Mouse (Mus musculus) stomach, embryonic 15.5 days (tissue): ENCODE data around the gene Pacs1. TPM values are rescaled to one million over a fixed set of nuclear protein-coding genes. Genes with fewer than 3 reads are reported as not detected.

Experiments
- ATAC-seq: fragments of 200-750 bp; cut with Nextera tagmentation; 2 replicates; pipeline ENCODE4 v1.8.0; 2017; ENCODE audit warnings: low read depth, moderate number of reproducible peaks, moderate TSS enrichment; ENCODE audit not compliant: insufficient read depth, low FRiP score
- H3K27ac ChIP-seq: fragments of 300-500 bp; sonication (generic); 2 replicates; pipeline ENCODE4 v1.5.1; 2015; ENCODE audit warnings: mild to moderate bottlenecking, inconsistent platforms
- H3K27me3 ChIP-seq: fragments of 300-500 bp; sonication (generic); replicated peaks from 2 replicates; pipeline ENCODE4 v1.6.1; 2015; ENCODE audit warnings: inconsistent platforms
- H3K36me3 ChIP-seq: fragments of 300-500 bp; sonication (generic); 2 replicates; pipeline ENCODE4 v1.6.1; 2015; ENCODE audit warnings: inconsistent platforms
- H3K4me1 ChIP-seq: fragments of 300-500 bp; sonication (generic); 2 replicates; pipeline ENCODE4 v1.6.1; 2015; ENCODE audit warnings: inconsistent platforms
- H3K4me2 ChIP-seq: fragments of 300-500 bp; sonication (generic); 2 replicates; pipeline ENCODE4 v1.6.1; 2015; ENCODE audit warnings: mild to moderate bottlenecking, inconsistent platforms
- H3K4me3 ChIP-seq: fragments of 300-500 bp; sonication (generic); replicated peaks from 2 replicates; pipeline ENCODE4 v1.5.1; 2015; ENCODE audit warnings: inconsistent platforms
- H3K9ac ChIP-seq: fragments of 300-500 bp; sonication (generic); 2 replicates; pipeline ENCODE4 v1.6.1; 2015; ENCODE audit warnings: inconsistent platforms
- H3K9me3 ChIP-seq: fragments of 300-500 bp; sonication (generic); 2 replicates; pipeline ENCODE4 v1.6.1; 2016; ENCODE audit warnings: inconsistent platforms
- WGBS: fragments of 180-500 bp; shearing (Covaris S2); methylation state at CpG from one replicate; pipeline ENCODE4 v1.1.7; 2015; 5-methylcytosine and 5-hydroxymethylcytosine counted together
- polyA plus RNA-seq: library from polyadenylated mRNA; unstranded; fragments of >200 nt; fragmentation: Nextera tagmentation; extraction: Ambion mirVana; gene quantifications from 2 replicates; pipeline ENCODE4 v1.2.1, GENCODE M21; 2015

Gene Pacs1
- 18.0 and 20.6 TPM in 2 replicates for polyA plus RNA-seq

DNA sequence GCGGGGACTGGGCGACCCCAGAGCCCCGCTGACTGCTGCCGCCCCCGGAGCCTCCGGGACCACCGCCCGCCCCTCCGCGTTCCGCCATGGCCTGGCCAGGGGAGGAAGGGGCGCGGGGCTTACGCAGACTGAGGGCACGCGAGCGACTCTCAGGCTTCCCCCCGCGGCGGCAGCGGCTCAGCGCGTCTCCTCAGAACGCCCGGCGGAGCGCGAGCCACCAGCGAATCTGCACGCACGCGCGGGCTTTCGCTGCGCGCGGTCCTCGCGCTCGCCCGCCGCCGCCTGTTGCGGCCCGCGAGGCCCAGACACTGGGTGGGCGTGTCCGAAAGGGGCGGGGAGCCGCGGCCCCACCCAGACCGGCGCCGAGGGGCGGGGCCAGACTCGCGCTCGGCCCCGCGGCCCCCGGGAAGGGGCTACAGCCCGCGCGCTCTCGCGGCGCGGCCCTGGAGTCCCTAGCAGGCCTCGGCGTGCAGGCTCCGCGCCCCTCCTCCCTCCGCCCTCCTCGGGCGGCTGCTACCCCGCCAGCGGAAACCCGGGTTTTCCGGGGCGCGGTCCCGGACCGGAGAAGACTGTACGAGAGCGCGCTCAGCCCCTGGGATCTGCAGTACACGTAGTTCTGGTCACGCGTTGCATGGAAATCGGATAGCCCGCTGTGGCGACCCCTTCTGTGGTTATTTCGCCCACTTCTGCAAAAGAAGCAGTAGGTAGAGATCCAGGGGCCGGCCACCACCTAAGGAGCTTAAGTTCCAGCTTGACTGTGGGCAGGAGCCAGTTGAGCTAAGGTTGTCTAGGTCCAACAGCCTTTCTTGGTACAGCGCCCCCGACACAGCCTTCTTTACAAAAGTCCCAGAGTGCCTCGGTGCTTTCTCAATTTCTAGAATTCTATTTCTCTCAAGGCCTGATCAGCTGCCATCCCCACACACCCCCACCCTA lies at the start of gene Pacs1:
Gene Pacs1, minus strand, starts transcription at position 319 of the 933 bp plus-strand sequence.
- WGBS: under 1% methylated on average over 79 of the region's 97 CpGs
- Histone ChIP-seq H3K4me1 (peaks cover 11% of the 10 kb centered on the region; the same call in 1 of the 2 replicates), H3K36me3 (peaks cover 26% of the 10 kb centered on the region), H3K9ac (peak within 1 kb of the TSS; percentile 88), H3K27me3 (no peaks in the 10 kb centered on the region), H3K4me2 (peak within 1 kb of the TSS; percentile 87), H3K4me3 (peak within 1 kb of the TSS; percentile 92), H3K9me3 (no peaks in the 10 kb centered on the region), H3K27ac (peak within 1 kb of the TSS; percentile 90)
- peak; percentile 91 for ATAC-seq

DNA sequence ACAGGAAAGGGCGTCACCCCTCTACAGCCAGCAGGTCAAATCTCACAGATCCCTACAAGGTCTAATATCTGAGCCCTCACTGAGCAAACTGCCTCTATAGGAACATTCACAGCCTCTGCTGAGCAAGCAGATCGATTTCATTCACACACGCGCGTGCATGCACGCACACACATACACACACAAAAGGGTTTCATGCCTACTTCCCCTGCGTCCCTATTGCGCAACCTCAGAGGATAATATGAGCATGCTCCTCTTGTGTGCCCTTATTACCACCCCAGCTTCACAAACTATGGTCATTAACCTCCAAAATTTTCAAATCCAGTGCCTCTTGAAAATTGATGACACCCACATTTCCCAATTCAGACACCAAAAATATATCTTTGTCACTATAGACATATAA lies 40.3 kb upstream of the Pacs1 start:
- 82% methylated on average over 8 of the region's 8 CpGs for WGBS

GRCm38 (mm10) chr19:5309025-5309424 lies 36.1 kb upstream of the Pacs1 start:
- H3K9me3 ChIP-seq: no peaks in the 10 kb centered on the region
- H3K4me3 ChIP-seq: no peak overlapping the region
- 84% methylated on average over 7 of the region's 7 CpGs for WGBS
- ATAC-seq: no peak
- H3K4me2 ChIP-seq: no peak overlapping the region
- no peaks in the 10 kb centered on the region for H3K4me1 ChIP-seq
- H3K27me3 ChIP-seq: no peaks in the 10 kb centered on the region
- H3K36me3 ChIP-seq: no peaks in the 10 kb centered on the region
- no peak overlapping the region for H3K9ac ChIP-seq
- H3K27ac ChIP-seq: no peak overlapping the region

More for the DNA sequence above, 40.3 kb upstream of the Pacs1 start:
- no peaks in the 10 kb centered on the region for H3K4me1 ChIP-seq
- H3K27ac ChIP-seq: no peak overlapping the region
- H3K9me3 ChIP-seq: no peaks in the 10 kb centered on the region
- no peak overlapping the region for H3K9ac ChIP-seq
- no peaks in the 10 kb centered on the region for H3K27me3 ChIP-seq
- H3K36me3 ChIP-seq: no peaks in the 10 kb centered on the region
- H3K4me2 ChIP-seq: no peak overlapping the region
- ATAC-seq: no peak
- H3K4me3 ChIP-seq: no peak overlapping the region

GRCm38 (mm10) chr19:5306968-5307734 lies 34.2 kb upstream of the Pacs1 start:
- 39% methylated on average over 98 of the region's 98 CpGs for WGBS
- H3K4me2 ChIP-seq: peak overlapping the region; percentile 50
- H3K4me1 ChIP-seq: no peaks in the 10 kb centered on the region
- no peaks in the 10 kb centered on the region for H3K27me3 ChIP-seq
- no peak overlapping the region for H3K27ac ChIP-seq
- H3K36me3 ChIP-seq: no peaks in the 10 kb centered on the region
- ATAC-seq: no peak
- H3K4me3 ChIP-seq: peak overlapping the region; percentile 24
- H3K9me3 ChIP-seq: no peaks in the 10 kb centered on the region
- no peak overlapping the region for H3K9ac ChIP-seq

- no peaks in the 10 kb centered on the region for H3K4me1 ChIP-seq
- no peaks in the 10 kb centered on the region for H3K36me3 ChIP-seq
- no peak for ATAC-seq
- H3K9me3 ChIP-seq: no peaks in the 10 kb centered on the region
- 87% methylated on average over 6 of the region's 6 CpGs for WGBS
- no peak overlapping the region for H3K4me3 ChIP-seq
- no peak overlapping the region for H3K4me2 ChIP-seq
- no peaks in the 10 kb centered on the region for H3K27me3 ChIP-seq
- H3K27ac ChIP-seq: no peak overlapping the region
- H3K9ac ChIP-seq: no peak overlapping the region
These were observed 33.4 kb upstream of the Pacs1 start for GRCm38 (mm10) chr19:5306279-5306678.

DNA sequence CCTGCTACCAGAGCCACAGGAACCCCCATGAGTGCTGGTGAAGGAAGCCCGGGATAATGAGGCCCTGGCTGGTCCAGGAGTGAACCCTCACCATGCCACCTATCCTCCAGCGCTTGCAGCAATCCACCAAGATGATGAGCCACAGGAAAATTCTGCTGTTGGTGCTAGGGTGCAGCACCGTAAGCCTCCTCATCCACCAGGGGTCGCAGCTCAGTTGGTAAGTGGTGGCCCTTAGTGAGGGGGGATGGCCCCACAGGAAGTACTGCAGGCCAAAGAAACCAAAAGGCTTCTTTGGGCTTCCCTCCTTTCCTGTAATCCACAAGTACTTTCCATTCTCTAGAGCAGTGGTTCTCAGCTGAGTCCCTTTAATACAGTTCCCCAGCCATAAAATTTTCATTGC lies 29.5 kb upstream of the Pacs1 start:
- Histone ChIP-seq H3K9ac (no peak overlapping the region), H3K4me1 (0 out of 2 replicates have a peak, but pooled peaks cover 6% of the 10 kb centered on the region), H3K36me3 (no peaks in the 10 kb centered on the region), H3K9me3 (no peaks in the 10 kb centered on the region), H3K27me3 (no peaks in the 10 kb centered on the region), H3K27ac (no peak overlapping the region), H3K4me2 (no peak overlapping the region), H3K4me3 (no peak overlapping the region)
- no peak for ATAC-seq
- 18% methylated on average over 4 of the region's 4 CpGs for WGBS

DNA sequence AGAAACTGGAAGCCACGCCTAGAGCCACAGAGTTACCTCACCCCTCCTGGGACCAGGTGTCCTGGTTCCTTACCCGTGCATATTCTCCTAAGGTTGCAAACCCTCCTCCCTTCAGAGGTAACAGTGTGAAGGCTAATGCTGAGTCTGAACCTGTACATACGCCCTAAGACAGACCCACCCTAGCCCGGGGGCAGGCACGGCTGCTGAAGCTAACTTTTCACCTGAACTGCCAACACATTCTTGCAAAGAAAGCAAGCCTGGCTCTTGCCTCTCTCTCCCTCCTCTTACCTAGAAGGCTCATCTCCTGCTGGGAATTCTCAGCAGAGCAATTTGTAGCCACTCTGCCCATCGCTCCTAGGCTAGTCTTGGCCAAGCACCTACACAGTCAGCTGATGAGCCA lies 27.7 kb upstream of the Pacs1 start:
- Histone ChIP-seq H3K27ac (no peak overlapping the region), H3K9me3 (no peaks in the 10 kb centered on the region), H3K36me3 (no peaks in the 10 kb centered on the region), H3K4me1 (0 out of 2 replicates have a peak, but pooled peaks cover 6% of the 10 kb centered on the region), H3K27me3 (no peaks in the 10 kb centered on the region), H3K4me3 (no peak overlapping the region), H3K4me2 (no peak overlapping the region), H3K9ac (no peak overlapping the region)
- no peak for ATAC-seq
- WGBS: 74% methylated on average over 6 of the region's 6 CpGs

DNA sequence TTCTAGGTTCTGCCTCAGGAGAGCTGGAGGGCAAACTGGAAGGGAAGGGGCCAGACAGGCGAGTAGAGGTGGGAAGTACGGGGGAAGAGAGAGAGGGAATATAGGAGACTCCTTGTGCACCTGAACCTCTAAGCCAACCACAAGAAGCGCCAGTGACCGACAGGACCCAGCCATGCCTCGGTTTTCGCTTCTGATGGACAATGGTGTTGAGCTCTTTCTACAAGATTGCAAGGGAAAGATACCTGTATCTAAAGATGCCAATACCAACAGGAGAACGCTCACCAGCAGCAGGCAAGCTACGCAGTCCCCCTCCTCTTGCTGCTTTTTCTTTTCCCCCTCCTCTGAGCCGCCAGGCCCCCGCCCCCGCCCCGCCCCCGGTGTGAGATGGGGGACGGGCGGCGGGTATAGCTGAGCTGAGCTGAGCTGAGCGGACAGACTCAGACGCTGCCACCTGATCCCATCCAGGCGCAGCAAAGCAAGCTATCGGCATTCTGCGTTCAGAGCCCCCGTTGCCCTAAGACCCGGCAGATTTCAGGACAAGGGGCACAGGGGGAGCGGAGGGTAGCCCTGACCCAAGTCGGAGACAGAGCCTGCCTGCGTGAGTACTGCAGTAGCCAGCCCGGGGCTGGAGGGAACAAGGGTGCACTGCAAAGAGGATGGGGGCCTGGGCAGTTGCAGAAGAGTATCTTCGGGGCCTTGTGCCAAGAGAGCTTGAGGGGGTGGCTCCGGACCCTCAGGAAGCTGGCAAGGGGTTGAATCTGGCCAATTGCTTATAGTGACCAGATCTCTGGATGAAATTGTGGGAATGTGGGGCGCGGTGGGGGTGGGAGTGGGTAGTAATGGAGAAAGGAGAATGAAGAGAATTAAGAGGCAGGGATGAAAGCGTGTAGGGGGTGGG lies 25.2 kb upstream of the Pacs1 start, which contains the start of gene Gal3st3:
Gene Gal3st3, plus strand, starts transcription at position 429 of the 898 bp plus-strand sequence.
- no peak for ATAC-seq
- Histone ChIP-seq H3K9ac (peak within 1 kb of the TSS; percentile 30; the same call in 1 of the 2 replicates), H3K27ac (no peak within 1 kb of the TSS)

DNA sequence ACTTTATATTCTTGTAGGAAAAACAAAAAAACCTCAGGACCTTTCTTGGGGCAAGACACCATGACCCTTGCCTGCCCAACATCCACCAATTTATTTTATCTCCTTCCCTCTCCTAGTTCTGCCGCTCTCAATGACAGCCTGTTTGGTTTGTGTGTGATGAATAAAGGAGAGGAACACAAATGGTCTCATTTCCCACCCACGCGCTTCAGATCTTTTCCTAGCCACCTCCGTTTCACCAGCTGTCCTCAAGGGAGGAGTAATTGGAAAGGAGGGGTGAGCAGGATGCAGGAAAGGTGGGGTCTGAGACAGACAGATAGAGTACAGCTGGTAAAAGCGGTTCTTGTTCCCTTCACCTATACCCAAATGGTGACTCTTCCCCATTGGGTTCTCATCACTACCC lies 23.7 kb upstream of the Pacs1 start:
- Histone ChIP-seq H3K27ac (no peak overlapping the region), H3K36me3 (peaks cover 11% of the 10 kb centered on the region)

More for the DNA sequence above, 25.2 kb upstream of the Pacs1 start, which contains the start of gene Gal3st3:
- Histone ChIP-seq H3K27me3 (no peaks in the 10 kb centered on the region), H3K4me3 (peak within 1 kb of the TSS; percentile 41), H3K4me1 (peaks cover 13% of the 10 kb centered on the region; the same call in 1 of the 2 replicates), H3K36me3 (no peaks in the 10 kb centered on the region), H3K4me2 (peak within 1 kb of the TSS; percentile 65), H3K9me3 (no peaks in the 10 kb centered on the region)
- WGBS: 8% methylated on average over 29 of the region's 32 CpGs

DNA sequence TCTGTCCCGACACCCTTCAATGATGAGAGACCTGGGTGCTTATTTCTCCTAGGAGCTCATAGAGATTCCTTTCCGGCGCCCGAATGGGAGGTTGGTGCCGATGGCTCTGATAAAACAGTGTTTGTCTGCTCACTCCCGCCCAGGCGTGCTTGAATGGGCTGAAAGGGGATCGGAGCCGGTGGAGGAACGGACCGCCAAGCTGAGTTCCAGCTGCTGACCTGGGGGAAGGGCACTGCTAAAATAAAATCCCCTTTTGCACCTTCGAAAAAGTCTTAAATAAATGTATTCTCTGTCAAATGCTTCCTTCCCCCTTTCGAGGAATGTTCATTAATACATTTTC lies 22.8 kb upstream of the Pacs1 start:
- ATAC-seq: peak; percentile 41; the same call in 1 of the 2 replicates
- 4% methylated on average over 13 of the region's 13 CpGs for WGBS
- no peaks in the 10 kb centered on the region for H3K27me3 ChIP-seq
- peaks cover 17% of the 10 kb centered on the region for H3K36me3 ChIP-seq
- peak overlapping the region; percentile 30; the same call in 1 of the 2 replicates for H3K9ac ChIP-seq
- H3K4me3 ChIP-seq: peak overlapping the region; percentile 64
- peaks cover 13% of the 10 kb centered on the region; the same call in 1 of the 2 replicates for H3K4me1 ChIP-seq
- H3K9me3 ChIP-seq: no peaks in the 10 kb centered on the region
- peak overlapping the region; percentile 82 for H3K27ac ChIP-seq
- H3K4me2 ChIP-seq: peak overlapping the region; percentile 59

More for the DNA sequence above, 23.7 kb upstream of the Pacs1 start:
- WGBS: 33% methylated on average over 5 of the region's 5 CpGs
- Histone ChIP-seq H3K4me3 (no peak overlapping the region), H3K9me3 (no peaks in the 10 kb centered on the region), H3K4me2 (no peak overlapping the region), H3K4me1 (peaks cover 13% of the 10 kb centered on the region; the same call in 1 of the 2 replicates), H3K9ac (no peak overlapping the region), H3K27me3 (no peaks in the 10 kb centered on the region)
- ATAC-seq: no peak
